Mouse (Mus musculus): ENCODE measurements around the gene Cpt2.

The Cpt2 gene

DNA sequence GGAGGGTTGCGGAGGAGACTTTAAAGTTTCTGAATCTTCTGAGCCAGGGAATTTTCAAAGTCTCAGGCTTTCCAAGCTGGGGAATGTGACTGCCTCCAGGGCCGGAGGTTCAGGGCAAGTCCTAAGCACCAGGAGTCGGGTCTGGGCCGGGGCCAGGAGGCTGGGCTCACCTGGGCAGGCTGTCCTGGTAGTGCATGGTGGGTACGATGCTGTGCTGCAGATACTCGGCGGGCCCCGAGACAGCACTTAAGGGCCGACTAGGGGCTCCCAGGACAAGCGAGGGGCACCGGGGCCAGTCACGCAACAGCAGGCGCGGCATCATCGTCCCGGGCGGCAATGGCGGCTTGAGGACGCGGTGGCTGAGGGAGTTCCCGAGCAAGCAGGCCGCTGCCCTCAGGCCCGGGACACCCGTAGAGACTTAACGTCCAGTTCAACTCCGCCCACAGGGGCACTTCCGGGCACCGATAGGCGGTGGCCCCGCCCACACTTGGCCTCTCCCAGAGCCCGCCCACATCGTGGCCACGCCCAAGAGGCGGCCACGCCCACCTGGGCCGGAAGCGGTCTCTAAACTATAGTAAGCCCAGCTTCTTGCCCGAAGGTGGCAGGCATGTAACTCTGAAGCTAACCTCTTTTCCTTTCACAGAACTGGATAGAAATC is at the start of gene Cpt2:
TSS of gene Cpt2 (minus strand) at position 466 of the 658 bp plus-strand sequence.
- DNase-seq = peak; percentile 98

- no peak for DNase-seq
Measured at GRCm38 (mm10) chr4:107971162-107971561, 47.8 kb upstream of the Cpt2 start.

DNA sequence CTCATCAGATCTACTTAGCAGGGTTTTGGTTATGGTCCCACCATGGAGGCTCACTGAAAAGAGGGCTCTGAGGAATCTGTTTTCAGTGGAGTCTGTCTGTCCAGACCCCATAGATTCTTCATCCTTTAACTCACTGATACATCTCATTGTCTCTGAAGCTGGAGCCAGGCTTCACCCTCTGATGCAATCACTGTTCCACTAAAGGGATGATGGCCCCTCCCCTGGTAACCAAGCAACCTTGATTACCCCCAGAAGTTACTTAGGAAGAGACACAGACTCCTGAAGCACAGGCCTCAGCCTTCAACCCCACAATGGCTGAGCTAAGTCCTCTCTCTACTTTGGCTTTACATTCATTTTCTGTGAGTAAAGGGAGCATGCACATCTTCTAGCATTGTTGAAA is 46.4 kb upstream of the Cpt2 start:
- no peak for DNase-seq

- DNase-seq = no peak
Measured at GRCm38 (mm10) chr4:107967966-107968682, 44.7 kb upstream of the Cpt2 start, which contains the start of gene Slc1a7. Gene Slc1a7, plus strand, starts transcription at chr4:107968332.

- no peak for DNase-seq
Measured at GRCm38 (mm10) chr4:107966416-107967109, 43.2 kb upstream of the Cpt2 start.

DNA sequence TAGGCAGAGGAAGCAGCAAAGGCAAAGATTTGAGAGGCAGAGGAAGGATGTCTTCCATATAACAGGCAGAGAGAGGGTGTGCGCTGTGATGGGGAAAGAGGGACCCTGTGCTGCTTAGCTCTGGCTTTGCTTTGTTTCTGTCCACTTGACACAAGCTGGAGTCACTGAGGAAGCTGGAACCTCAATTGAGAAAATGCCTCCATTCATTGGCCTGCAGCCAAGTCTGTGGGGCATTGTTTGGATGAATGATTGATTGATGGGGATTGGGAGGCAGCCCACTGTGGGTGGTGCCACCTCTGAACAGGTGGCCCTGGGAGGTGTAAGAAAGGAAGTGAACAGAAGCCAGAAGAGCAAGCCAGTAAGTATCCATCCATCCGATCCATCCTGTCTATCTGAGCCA is 39.4 kb upstream of the Cpt2 start:
- DNase-seq = no peak

DNA sequence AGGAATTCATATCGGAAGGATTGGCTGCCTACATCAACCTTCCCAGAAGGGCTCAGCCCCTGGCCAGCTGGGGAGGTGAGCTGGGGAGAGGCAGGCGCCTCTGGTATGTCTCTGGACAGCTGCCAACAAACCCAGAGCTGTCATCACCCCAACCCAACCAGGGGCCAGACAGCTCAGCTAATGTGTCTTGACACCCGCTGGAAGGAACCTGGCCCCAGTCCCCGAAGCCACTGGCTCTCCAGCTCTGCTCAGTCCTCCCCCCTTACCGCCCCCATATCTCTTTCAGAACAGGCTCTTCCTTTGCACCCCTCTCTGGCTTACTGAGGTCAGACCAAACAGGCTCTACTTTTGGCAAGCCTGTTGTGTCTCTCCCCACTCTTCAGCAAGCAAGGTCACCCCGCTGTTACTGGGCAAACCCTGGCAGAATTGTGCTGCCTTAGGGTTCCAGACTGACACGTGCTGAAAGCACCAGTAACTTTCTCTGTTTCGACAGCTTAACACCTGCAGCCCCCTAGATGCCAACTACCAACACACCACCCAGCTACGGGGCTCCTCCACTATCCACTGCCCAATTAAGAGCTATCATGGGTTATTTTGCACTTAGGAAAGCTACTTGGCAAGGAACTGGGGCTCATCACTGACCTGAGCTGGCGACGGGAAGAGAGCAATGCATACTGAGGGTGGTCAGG is 38.8 kb upstream of the Cpt2 start:
- no peak for DNase-seq

- DNase-seq = no peak
Measured at GRCm38 (mm10) chr4:107958487-107958886, 35.1 kb upstream of the Cpt2 start.

DNA sequence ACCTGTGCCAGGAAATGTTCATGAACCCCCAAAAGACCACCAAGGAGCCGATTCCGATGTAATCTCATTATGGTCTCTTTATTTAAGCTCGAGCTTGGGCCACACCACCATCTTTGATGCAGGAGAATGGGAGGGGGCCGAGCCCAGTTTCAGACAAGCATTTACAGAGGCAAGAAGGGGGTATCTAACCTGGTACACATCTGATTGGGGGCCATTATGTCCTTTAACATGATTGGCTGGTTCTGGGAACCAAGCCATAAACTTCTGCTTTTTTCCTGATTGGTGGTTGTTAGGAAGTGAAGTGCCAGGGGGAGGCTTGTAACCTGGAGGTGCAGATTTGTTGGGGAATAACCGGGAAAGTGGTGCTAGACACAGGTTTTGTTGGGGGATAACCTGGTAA is 32.3 kb upstream of the Cpt2 start:
- no peak for DNase-seq

- DNase-seq = no peak
Measured at GRCm38 (mm10) chr4:107952845-107953244, 29.4 kb upstream of the Cpt2 start.

GRCm38 (mm10) chr4:107949918-107950317 is 26.5 kb upstream of the Cpt2 start:
- no peak for DNase-seq

DNA sequence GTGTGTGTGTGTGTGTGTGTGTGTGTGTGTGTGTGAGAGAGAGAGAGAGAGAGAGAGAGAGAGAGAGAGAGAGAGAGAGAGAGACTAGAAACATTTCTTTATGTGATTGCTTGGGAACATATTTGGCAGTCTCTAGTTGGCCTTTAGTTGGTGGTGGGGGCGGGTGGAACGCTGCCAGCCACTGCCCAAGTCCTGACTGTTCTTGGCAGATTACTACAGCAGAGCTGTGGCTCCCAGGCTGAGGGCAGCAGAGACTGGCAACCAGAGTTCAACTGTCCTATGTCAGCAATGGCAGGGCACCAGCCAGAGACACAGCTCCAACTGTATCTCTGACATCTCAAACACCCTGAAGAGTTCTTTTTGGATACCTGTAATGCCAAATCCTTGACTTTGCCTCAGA is 20.7 kb upstream of the Cpt2 start:
- no peak for DNase-seq

DNA sequence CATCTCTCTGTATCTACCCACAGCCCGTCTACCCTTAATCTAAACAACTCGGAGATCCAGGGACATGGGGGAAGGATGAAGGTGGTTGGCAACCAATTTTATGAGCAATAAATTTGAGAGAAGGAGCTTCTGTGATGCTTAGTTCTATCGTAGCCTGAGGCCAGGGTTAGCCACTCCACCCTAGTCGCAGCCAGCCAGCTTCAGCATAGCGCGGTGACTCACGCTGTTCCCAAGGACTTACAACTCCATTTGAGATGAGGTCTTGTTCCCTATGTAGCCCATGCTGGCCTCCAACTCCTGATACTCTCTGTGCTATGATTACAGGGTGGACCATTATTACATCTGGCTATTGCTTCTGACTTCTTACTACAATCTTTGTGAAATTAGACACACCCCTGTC is 19.3 kb upstream of the Cpt2 start:
- DNase-seq = no peak

- no peak for DNase-seq
Measured at GRCm38 (mm10) chr4:107938124-107938523, 14.7 kb upstream of the Cpt2 start.

- peak; percentile 69 for DNase-seq
Measured at GRCm38 (mm10) chr4:107937338-107937737, 13.9 kb upstream of the Cpt2 start.

DNA sequence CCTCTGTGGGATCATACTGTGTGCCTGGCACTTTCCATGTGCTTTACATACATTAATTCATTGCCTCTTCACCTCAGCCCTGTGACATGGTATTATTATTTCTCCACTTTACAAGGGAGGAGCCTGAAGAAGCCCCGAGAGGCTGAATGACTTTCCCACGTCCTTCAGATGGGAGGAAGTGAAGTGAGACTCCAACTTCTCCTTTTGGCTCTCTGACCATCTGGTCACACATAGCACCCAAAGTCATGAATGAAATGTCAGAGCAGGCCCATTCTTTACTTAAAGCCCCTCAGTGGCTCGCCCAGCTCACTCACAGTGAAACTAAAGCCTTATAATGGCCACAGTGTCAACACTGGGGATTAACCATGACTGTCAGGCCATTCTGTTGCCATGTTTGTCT is 11.8 kb upstream of the Cpt2 start:
- DNase-seq = no peak

- DNase-seq = no peak
Measured at GRCm38 (mm10) chr4:107933239-107933638, 9.8 kb upstream of the Cpt2 start.

DNA sequence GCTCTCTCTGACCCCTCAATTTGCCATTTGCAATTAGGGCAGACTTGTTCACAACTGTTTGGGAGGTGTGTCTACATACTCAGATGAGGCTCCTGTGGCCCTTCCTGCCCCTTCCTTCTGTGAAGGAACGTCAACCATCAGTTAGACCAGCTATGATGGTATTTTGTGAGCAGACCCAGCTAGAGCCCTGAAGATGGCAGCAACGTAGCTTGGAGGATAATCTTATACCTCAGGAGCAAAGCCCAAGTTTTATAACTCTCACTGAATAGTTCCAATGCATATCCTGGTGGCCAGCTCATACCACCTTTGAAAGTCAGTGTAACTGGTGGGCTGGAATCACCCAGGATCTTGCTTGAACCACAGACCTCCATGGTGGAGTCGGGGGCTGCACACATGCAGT is 8.0 kb upstream of the Cpt2 start:
- DNase-seq = no peak

- no peak for DNase-seq
Measured at GRCm38 (mm10) chr4:107928726-107929125, 5.3 kb upstream of the Cpt2 start.

- no peak for DNase-seq
Measured at GRCm38 (mm10) chr4:107928269-107928668, 4.9 kb upstream of the Cpt2 start.

GRCm38 (mm10) chr4:107923803-107924194 is 389 bp upstream of the Cpt2 start:
- no peak for DNase-seq

GRCm38 (mm10) chr4:107921952-107922351 is 1.5 kb downstream of the Cpt2 start:
- peak; percentile 63 for DNase-seq

GRCm38 (mm10) chr4:107921152-107921695 is 2.2 kb downstream of the Cpt2 start:
- peak; percentile 62 for DNase-seq
